Mouse (Mus musculus): Measurements from ENCODE around the gene 1700080E11Rik. TPM values are rescaled to one million over a fixed set of nuclear protein-coding genes. Genes with fewer than 3 reads are reported as not detected.

1700080E11Rik gene
- polyA plus RNA-seq (2014; fragmentation: Illumina TruSeq; extraction: RNeasy Lipid Tissue Mini Kit (QIAGEN cat#74804); ENCODE audit: low replicate concordance): not detected

GRCm38 (mm10) chr9:105144992-105145391 lies at the start of gene 1700080E11Rik:
1700080E11Rik (minus strand) TSS chr9:105145092.

GRCm38 (mm10) chr9:105131253-105132001 lies 13.5 kb downstream of the 1700080E11Rik start, which contains the start of gene Nudt16:
Nudt16 (minus strand) TSS chr9:105131824.

Other genes with a start within 250 kb of the 1700080E11Rik start
- gene Mrpl3, start 91.9 kb downstream of the 1700080E11Rik start, polyA plus RNA-seq (2014; fragmentation: Illumina TruSeq; extraction: RNeasy Lipid Tissue Mini Kit (QIAGEN cat#74804); ENCODE audit: low replicate concordance): 75.8 TPM
- 16.6 TPM for gene Nudt16, start 13.3 kb downstream of the 1700080E11Rik start, polyA plus RNA-seq (2014; fragmentation: Illumina TruSeq; extraction: RNeasy Lipid Tissue Mini Kit (QIAGEN cat#74804); ENCODE audit: low replicate concordance)

All from small intestine, adult 10 weeks (tissue).